Mouse (Mus musculus): ENCODE measurements at regions not wholly inside any gene's neighbourhood (a gene's known extent, or its start where the extent isn't known, plus 50 kb on each side); places are given as distances from the start of the nearest gene placed in this dataset.

DNA sequence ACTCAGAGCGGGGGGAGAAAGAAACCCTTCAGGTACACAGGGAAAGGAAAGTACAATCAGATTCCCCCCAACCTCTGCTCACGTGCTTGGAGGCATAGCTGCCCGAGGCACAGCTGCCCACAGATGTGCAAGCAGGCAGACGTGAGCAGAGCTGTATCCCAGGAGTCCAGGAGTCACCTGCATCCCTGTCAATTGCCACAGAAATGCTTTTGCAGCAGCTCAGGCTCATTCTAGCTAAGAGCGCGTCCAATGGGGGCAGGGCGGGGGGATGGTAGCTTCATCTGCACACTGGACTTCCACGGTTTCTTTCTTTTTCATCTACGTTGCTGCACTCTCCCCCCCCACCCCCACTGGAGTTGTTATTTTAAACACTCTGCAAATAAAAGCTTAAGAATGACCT lies 66.0 kb upstream of the Fat4 start:
- no peak for DNase-seq (ENCODE audit: low spot score)
- H3K4me1 ChIP-seq (replicated peaks): peaks cover 16% of the 10 kb centered on the region
- H3K4me3 ChIP-seq: no peak overlapping the region
- no peaks in the 10 kb centered on the region for H3K36me3 ChIP-seq
- no peaks in the 10 kb centered on the region for H3K27me3 ChIP-seq (ENCODE audit: insufficient read depth, poor library complexity, severe bottlenecking)
- no peak overlapping the region for H3K27ac ChIP-seq
- H3K9me3 ChIP-seq: no peaks in the 10 kb centered on the region
- whole genome bisulfite sequencing: 44% methylated on average over 9 of the region's 9 CpGs

DNA sequence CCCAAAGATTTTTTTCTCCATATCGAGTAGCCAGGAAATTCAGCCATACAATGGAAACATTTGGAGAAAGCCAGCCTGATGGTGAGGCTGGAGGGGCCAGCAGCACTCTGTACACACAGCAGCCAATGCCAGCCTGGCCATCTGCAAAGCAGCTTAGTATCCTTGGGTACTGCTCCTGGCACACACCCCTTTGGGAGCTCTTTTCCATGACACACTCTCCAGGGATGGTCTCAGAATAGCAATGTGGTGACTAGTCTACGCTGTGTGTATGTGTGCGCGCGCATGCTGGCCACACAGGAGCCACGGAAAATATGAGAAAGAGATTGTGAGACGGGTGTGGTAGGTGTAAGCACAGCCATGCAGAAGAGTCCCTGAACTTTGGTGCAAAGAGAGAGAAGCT lies 66.4 kb upstream of the Fat4 start:
- 92% methylated on average over 7 of the region's 7 CpGs for WGBS
- no peak overlapping the region for H3K27ac ChIP-seq

DNA sequence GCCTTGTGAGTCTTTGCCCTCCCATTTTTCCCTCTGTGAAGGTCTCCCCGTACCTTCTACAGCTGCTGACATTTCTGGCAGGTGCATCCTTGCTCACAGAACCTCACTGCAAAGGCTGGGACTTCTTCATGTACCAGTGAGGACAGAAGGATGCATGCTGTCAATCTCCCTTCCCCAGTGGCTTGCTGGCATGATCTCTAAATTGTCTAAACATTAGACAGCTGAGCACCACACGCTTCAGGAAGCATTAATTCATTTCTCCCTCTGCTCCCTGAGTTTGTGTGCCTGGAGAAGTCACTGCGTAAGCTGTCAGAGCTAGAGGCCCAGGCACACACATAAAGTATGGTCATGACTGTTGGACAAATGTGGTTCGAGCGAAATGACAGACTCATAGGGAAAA lies 69.1 kb upstream of the Fat4 start:
- H3K4me1 ChIP-seq (replicated peaks): peaks cover 12% of the 10 kb centered on the region
- 86% methylated on average over 5 of the region's 5 CpGs for WGBS

More for the DNA sequence above, 66.4 kb upstream of the Fat4 start:
- DNase-seq (ENCODE audit: low spot score): no peak
- peaks cover 13% of the 10 kb centered on the region for H3K4me1 ChIP-seq (replicated peaks)
- no peaks in the 10 kb centered on the region for H3K9me3 ChIP-seq
- no peaks in the 10 kb centered on the region for H3K27me3 ChIP-seq (ENCODE audit: insufficient read depth, poor library complexity, severe bottlenecking)
- no peaks in the 10 kb centered on the region for H3K36me3 ChIP-seq
- no peak overlapping the region for H3K4me3 ChIP-seq

DNA sequence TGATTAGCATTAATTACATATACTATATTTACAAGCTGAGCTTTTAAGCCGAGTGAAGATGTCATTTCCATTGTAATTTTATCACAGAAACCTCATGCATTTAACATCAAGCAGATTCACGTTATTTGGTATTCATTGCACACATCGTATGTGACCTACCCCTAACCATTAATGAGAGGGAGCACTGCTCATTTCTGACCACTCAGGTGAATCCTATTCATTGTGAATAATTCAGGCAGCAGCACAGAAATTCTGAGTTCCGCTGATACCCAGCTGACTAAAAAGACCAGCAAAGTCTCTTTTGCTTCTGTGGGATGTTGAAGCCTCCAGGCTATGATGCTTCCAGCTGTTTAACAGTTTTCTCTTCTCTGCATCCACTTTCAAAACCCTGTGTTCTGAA lies 74.3 kb upstream of the Fat4 start:
- no peak overlapping the region for H3K4me3 ChIP-seq
- no peak overlapping the region for H3K27ac ChIP-seq
- no peak for DNase-seq (ENCODE audit: low spot score)
- no peaks in the 10 kb centered on the region for H3K36me3 ChIP-seq
- H3K27me3 ChIP-seq (ENCODE audit: insufficient read depth, poor library complexity, severe bottlenecking): no peaks in the 10 kb centered on the region
- H3K4me1 ChIP-seq (replicated peaks): no peaks in the 10 kb centered on the region
- 67% methylated on average over 4 of the region's 4 CpGs for WGBS
- no peaks in the 10 kb centered on the region for H3K9me3 ChIP-seq

More for the DNA sequence above, 69.1 kb upstream of the Fat4 start:
- no peaks in the 10 kb centered on the region for H3K9me3 ChIP-seq
- H3K27ac ChIP-seq: no peak overlapping the region
- H3K36me3 ChIP-seq: no peaks in the 10 kb centered on the region
- H3K27me3 ChIP-seq (ENCODE audit: insufficient read depth, poor library complexity, severe bottlenecking): no peaks in the 10 kb centered on the region
- H3K4me3 ChIP-seq: no peak overlapping the region
- DNase-seq (ENCODE audit: low spot score): no peak

- DNase-seq (ENCODE audit: low spot score): no peak
- Histone ChIP-seq H3K27ac (no peak overlapping the region), H3K9me3 (no peaks in the 10 kb centered on the region), H3K4me1 (replicated peaks) (0 out of 2 replicates have a peak, but pooled peaks cover 1% of the 10 kb centered on the region), H3K27me3 (ENCODE audit: insufficient read depth, poor library complexity, severe bottlenecking) (no peaks in the 10 kb centered on the region), H3K4me3 (no peak overlapping the region), H3K36me3 (no peaks in the 10 kb centered on the region)
- WGBS: 87% methylated on average over 8 of the region's 8 CpGs
These were observed 75.1 kb upstream of the Fat4 start for GRCm38 (mm10) chr3:38811635-38812034.

DNA sequence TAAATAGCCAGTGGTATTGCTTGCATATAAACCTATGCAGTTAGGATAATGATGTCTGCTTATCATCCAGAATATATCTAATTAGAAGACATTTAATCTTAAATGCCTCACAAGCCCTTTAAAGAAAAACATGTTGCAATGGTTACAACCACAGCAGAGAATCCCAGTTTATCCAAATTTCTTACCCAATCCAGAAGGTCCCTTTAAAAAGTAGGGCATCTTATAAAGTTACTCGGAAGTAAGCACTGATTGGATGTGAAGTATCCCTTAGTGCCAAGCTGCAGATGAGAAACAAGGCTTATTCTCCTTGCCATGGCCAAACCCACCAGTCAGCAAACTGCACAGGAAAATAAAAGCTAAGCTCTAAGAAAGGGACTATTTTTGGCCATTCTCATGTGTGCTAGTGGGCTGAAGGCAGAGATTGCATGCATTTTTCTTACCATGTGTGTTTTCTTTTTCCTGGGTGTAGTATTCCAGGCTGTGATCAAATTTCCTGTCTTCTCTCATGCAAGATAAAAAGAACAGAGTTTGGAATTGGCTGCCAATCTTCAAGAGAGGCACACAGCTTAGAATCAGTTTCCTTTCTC lies 80.2 kb upstream of the Fat4 start:
- H3K36me3 ChIP-seq: no peaks in the 10 kb centered on the region
- H3K27ac ChIP-seq: no peak overlapping the region
- 0 out of 2 replicates have a peak, but pooled peaks cover 6% of the 10 kb centered on the region for H3K4me1 ChIP-seq (replicated peaks)
- 80% methylated on average over 1 of the region's 1 CpGs for WGBS
- no peak overlapping the region for H3K4me3 ChIP-seq
- no peak for DNase-seq (ENCODE audit: low spot score)
- no peaks in the 10 kb centered on the region for H3K27me3 ChIP-seq (ENCODE audit: insufficient read depth, poor library complexity, severe bottlenecking)
- no peaks in the 10 kb centered on the region for H3K9me3 ChIP-seq

GRCm38 (mm10) chr3:38806036-38806435 lies 80.7 kb upstream of the Fat4 start:
- Histone ChIP-seq H3K27ac (no peak overlapping the region), H3K4me3 (no peak overlapping the region), H3K9me3 (no peaks in the 10 kb centered on the region), H3K4me1 (replicated peaks) (0 out of 2 replicates have a peak, but pooled peaks cover 6% of the 10 kb centered on the region), H3K36me3 (no peaks in the 10 kb centered on the region), H3K27me3 (ENCODE audit: insufficient read depth, poor library complexity, severe bottlenecking) (no peaks in the 10 kb centered on the region)
- DNase-seq (ENCODE audit: low spot score): no peak
- WGBS: 78% methylated on average over 5 of the region's 5 CpGs

DNA sequence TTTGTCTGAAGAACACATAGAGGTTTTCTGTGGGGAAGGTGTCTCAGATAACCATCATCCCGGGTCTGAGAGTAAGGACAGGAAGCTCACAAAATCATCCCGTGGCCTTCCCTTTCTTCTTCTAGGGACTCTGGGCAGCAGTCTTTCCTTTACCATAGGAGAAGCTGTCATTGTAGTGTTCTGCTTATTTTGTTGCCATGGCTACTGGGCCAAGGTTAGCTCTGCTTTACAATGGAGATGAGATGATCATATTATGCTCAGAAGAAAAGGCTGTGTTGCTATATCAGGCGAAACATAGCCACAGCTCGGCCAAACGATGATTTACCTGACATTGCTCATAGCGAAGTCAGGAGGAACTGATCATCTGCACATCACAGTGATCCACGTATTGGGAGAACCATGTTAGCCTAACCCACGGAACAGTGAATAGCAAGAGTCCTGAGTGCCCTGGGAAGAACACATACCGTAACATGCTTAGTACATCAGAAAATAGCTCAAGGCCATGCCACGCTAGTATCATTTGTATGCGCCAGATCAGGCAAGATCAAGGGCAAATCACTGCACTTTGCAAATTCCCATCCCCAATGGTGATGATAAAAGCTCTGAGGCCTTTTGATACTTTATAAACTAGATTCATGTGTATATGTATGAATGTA lies 91.0 kb upstream of the Fat4 start:
- H3K27me3 ChIP-seq (ENCODE audit: insufficient read depth, poor library complexity, severe bottlenecking): no peaks in the 10 kb centered on the region; the same call in 1 of the 2 replicates
- no peaks in the 10 kb centered on the region for H3K9me3 ChIP-seq
- no peak overlapping the region for H3K27ac ChIP-seq
- DNase-seq (ENCODE audit: low spot score): no peak
- H3K36me3 ChIP-seq: no peaks in the 10 kb centered on the region
- no peak overlapping the region for H3K4me3 ChIP-seq
- WGBS: 81% methylated on average over 11 of the region's 11 CpGs
- H3K4me1 ChIP-seq (replicated peaks): peaks cover 7% of the 10 kb centered on the region

DNA sequence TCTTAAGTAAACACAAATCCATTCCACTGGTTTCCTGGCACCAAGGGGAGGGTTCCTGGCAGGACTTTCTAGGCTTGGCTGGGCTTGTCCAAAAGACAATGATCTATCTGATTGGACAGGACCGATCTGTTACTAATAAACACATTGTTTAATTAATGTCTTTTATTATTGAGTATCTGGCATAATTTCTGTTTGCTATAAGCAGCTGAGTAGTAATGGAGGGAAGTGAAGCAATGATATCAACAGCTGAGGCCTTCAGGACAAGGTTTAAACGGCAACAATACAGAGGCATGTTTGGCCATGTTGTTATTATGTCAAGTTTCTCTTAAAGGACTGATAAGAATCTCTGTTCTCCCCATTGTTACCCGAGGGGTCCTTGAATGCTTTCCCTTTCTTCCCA lies 93.5 kb upstream of the Fat4 start:
- peaks cover 7% of the 10 kb centered on the region for H3K4me1 ChIP-seq (replicated peaks)
- DNase-seq (ENCODE audit: low spot score): no peak
- no peaks in the 10 kb centered on the region for H3K9me3 ChIP-seq
- H3K36me3 ChIP-seq: no peaks in the 10 kb centered on the region
- H3K4me3 ChIP-seq: no peak overlapping the region
- no peak overlapping the region for H3K27ac ChIP-seq
- H3K27me3 ChIP-seq (ENCODE audit: insufficient read depth, poor library complexity, severe bottlenecking): no peaks in the 10 kb centered on the region; the same call in 1 of the 2 replicates
- WGBS: 85% methylated on average over 3 of the region's 3 CpGs

GRCm38 (mm10) chr3:38788751-38789150 lies 98.0 kb upstream of the Fat4 start:
- DNase-seq (ENCODE audit: low spot score): no peak
- no peaks in the 10 kb centered on the region for H3K36me3 ChIP-seq
- H3K9me3 ChIP-seq: no peaks in the 10 kb centered on the region
- no peaks in the 10 kb centered on the region for H3K4me1 ChIP-seq (replicated peaks)
- H3K27me3 ChIP-seq (ENCODE audit: insufficient read depth, poor library complexity, severe bottlenecking): no peaks in the 10 kb centered on the region
- H3K27ac ChIP-seq: no peak overlapping the region
- WGBS: 48% methylated on average over 2 of the region's 2 CpGs
- H3K4me3 ChIP-seq: no peak overlapping the region

- Histone ChIP-seq H3K36me3 (no peaks in the 10 kb centered on the region), H3K9me3 (no peaks in the 10 kb centered on the region), H3K27ac (no peak overlapping the region), H3K4me3 (no peak overlapping the region), H3K27me3 (ENCODE audit: insufficient read depth, poor library complexity, severe bottlenecking) (no peaks in the 10 kb centered on the region), H3K4me1 (replicated peaks) (no peaks in the 10 kb centered on the region)
- 78% methylated on average over 6 of the region's 6 CpGs for WGBS
- DNase-seq (ENCODE audit: low spot score): no peak
These were observed 103.0 kb upstream of the Fat4 start for GRCm38 (mm10) chr3:38783711-38784110.

GRCm38 (mm10) chr3:38783051-38783450 lies 103.7 kb upstream of the Fat4 start:
- WGBS: 69% methylated on average over 3 of the region's 3 CpGs
- no peaks in the 10 kb centered on the region for H3K9me3 ChIP-seq
- no peaks in the 10 kb centered on the region for H3K27me3 ChIP-seq (ENCODE audit: insufficient read depth, poor library complexity, severe bottlenecking)
- H3K4me3 ChIP-seq: no peak overlapping the region
- no peaks in the 10 kb centered on the region for H3K36me3 ChIP-seq
- no peaks in the 10 kb centered on the region for H3K4me1 ChIP-seq (replicated peaks)
- H3K27ac ChIP-seq: no peak overlapping the region
- no peak for DNase-seq (ENCODE audit: low spot score)

GRCm38 (mm10) chr3:38776743-38777366 lies 109.9 kb upstream of the Fat4 start:
- peak; percentile 19 for DNase-seq (ENCODE audit: low spot score)
- Histone ChIP-seq H3K27me3 (ENCODE audit: insufficient read depth, poor library complexity, severe bottlenecking) (no peaks in the 10 kb centered on the region), H3K4me3 (no peak overlapping the region), H3K27ac (peak overlapping the region; percentile 69), H3K4me1 (replicated peaks) (peaks cover 11% of the 10 kb centered on the region), H3K36me3 (no peaks in the 10 kb centered on the region), H3K9me3 (no peaks in the 10 kb centered on the region)
- WGBS: 49% methylated on average over 4 of the region's 4 CpGs

All from hindbrain, embryonic 10.5 days (tissue).